Mouse (Mus musculus) heart, adult 8-10 months (tissue): ENCODE data around the gene Krt16. TPM values are rescaled to one million over a fixed set of nuclear protein-coding genes. Genes with fewer than 3 reads are reported as not detected.
"Not testable (repeated sequence)": the region's sequence is repeated elsewhere in the genome, so short reads cannot be mapped to it uniquely, and the experiment has no call there.

Experiments used
- DNase-seq: peaks from one replicate; pipeline ENCODE4 v3.0.0; 2022; ENCODE audit warnings: low spot score
- total RNA-seq, 4 experiments: library from RNA; stranded (reverse); gene quantifications; 2 replicates each; pipeline ENCODE4 v1.2.4; 2022

Krt16 gene
- total RNA-seq, 4 experiments from 2014 or later: not detected

DNA sequence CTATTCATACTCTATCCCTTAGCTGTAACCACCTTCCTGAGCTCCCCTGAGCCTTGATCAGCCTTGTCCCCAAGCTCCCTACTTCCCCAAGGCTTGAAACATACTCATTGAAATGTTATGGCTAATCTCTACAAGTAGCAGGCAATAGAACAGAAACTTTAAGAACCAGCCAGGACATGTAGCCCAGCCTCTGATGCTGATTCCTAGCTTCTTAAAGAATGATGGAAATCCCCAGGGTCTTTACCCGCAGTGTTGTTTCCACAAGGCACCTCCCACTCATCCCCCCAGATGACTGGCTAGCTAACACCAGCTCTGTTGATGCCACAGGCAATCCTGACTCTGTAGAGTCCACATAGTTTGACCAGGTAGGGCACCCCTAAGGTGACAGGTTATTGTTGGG is 9.3 kb upstream of the Krt16 start:
- no peak for DNase-seq

GRCm38 (mm10) chr11:100255514-100255913 is 6.8 kb upstream of the Krt16 start:
- no peak for DNase-seq

- DNase-seq: no peak
Observed at GRCm38 (mm10) chr11:100254360-100255090, 5.8 kb upstream of the Krt16 start.

GRCm38 (mm10) chr11:100246471-100246870 is 2.2 kb downstream of the Krt16 start:
- not testable (repeated sequence) for DNase-seq

- DNase-seq: not testable (repeated sequence)
Observed at GRCm38 (mm10) chr11:100240272-100240671, 8.4 kb downstream of the Krt16 start.

- no peak for DNase-seq
Observed at GRCm38 (mm10) chr11:100221741-100222140, 27.0 kb downstream of the Krt16 start.

DNA sequence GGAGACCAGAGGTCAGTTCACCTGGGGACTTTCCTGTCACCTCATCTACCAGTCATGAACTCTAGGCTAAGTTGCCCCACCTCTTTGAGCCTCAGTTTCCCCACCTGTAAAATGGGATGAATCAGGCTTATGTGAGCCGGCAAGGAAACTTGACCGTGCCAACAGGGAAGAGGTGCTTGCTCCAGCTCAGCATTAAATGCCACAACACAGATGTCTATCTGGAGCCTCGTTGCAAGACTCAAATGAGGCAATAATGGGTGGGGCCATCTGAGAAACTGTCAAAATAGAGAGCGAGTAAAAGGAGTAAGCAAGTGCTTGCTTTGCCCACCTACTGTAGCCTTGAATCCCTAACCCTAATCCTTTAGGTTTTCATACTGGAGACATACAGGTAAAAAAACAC is 29.4 kb downstream of the Krt16 start:
- no peak for DNase-seq

DNA sequence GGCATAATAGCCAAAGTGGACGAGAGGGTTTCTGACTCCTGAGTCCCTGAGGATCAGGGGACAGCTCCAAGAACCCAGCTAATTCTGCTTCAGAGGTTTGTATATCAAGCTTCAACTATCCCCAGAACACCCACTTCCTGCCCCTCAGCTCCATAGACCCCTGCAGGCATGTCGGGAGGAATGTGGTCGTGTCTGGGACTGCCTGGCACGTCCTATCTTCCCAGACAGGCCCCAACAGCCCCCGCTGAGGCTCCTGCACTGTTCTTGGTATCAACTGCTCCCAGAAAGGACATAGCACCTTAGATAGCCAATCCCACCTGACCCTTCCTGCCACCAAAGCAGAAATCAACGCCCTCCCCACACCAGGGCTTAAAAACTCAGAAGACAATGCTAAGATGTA is 40.2 kb downstream of the Krt16 start:
- no peak for DNase-seq

DNA sequence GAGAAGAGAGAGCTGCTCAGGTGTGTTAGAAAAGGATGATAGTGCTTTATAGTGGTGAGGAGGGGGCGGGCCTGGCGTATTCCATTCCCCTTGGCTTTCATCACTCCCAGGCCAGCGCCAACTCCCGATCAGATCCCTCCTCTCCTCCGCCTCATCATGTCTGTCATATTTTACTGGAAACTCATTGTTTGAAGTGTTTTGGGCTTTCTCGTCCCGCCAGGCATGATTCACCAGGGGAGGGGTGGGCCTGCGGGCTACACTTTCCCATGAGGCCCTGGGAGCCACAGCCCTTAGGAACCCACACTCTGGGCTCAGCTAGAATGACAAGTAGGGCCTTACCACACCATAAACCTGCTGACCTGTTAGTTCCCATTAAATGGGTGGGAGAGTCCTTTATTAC is 41.2 kb downstream of the Krt16 start, which contains the start of gene Krt14:
Krt14 (minus strand) TSS at position 51 of the 400 bp plus-strand sequence.
- DNase-seq: no peak

- peak; percentile 6 for DNase-seq
Observed at GRCm38 (mm10) chr11:100203448-100203847, 45.3 kb downstream of the Krt16 start.

DNA sequence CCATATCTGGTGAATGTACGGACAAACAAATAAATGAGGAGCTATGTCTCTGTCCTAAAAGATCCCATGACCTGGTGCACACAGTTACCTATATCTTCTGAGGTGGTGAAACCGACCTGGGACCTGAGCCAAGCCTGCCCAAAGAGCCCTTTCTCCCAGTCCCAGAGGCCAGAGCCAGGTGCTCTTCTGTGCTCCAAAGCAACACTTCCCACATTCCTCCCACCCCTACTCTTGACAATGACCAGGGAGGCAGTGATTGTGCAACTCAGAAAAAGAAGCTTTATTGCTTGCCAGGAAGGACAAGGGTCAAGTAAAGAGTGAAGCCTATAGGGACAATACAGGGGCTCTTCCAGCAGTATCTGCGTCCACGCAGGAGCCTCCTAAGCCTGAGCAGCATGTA is 45.8 kb downstream of the Krt16 start:
- DNase-seq: no peak

DNA sequence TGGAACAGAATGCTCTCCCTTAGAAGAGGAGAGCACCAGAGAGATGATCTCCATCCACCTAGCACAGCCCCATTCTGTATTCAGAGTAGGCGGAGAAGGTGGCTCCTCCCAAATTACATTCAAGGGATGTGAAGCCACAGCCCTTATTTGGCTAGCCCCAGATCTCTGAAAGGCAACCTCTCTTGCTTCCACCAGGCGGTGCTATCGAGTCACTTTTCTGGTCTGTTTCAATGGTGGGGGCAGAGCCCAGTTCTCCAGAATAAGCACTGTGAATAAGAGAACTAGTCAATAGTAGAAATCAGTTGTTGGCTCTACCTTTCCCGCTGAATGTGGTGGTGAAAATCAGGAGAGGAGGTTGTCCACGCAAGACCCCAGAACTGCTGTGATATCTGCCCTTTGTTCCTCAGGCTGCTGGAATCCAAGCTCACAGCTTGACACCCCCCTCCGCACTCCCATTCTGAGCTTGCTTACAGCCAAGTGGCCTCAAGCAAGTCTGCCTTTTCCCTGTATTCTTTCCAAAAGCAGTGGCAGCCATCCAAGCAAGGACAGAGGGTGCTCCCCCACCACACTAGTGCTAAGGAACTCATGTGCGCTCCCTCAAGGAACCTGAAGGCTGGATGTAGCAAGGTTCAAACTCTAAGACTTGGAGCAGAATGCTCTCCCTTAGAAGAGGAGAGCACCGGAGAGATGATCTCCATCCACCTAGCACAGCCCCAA is 48.4 kb downstream of the Krt16 start:
- no peak for DNase-seq

DNA sequence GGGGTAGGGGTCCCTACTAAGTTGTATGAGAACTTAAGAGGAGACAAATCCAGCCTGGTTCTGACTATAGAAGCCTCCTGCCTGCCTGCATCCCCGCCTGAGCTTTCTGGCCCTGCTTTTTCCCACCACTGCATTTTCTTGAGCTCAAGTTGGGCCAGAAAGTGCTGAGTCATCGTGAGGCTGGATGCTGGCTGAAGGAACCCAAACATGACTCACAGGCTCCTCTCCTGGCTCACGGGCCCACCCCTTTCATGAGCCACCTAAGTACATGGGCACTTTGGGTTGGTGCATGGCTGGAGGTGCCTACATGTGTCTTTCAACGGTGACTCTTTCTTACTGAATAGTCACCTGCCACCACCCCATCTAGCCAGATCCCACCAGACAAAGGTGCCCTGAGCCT is 50.0 kb downstream of the Krt16 start:
- DNase-seq: no peak

Other genes with a start within 250 kb of the Krt16 start
- not detected for gene Krt33a, start 232.7 kb downstream of the Krt16 start, total RNA-seq
- not detected for gene Krt33b, start 219.0 kb downstream of the Krt16 start, total RNA-seq
- not detected for gene Krt34, start 207.3 kb downstream of the Krt16 start, total RNA-seq
- gene Krt31, start 198.4 kb downstream of the Krt16 start, total RNA-seq: not detected
- not detected for gene Krt32, start 160.7 kb downstream of the Krt16 start, total RNA-seq
- gene Krt35, start 152.7 kb downstream of the Krt16 start, total RNA-seq: not detected
- not detected for gene Krt36, start 143.3 kb downstream of the Krt16 start, total RNA-seq
- not detected for gene Krt13, start 127.3 kb downstream of the Krt16 start, total RNA-seq
- under 1 TPM in 1 of 4 experiments, not detected in 3; 0.92 TPM for gene Krt15, start 113.0 kb downstream of the Krt16 start, total RNA-seq
- 1 to 10 TPM; 4.6 to 9.6 (median 6.7) TPM for gene Krt19, start 100.2 kb downstream of the Krt16 start, total RNA-seq
- gene Krt9, start 55.7 kb downstream of the Krt16 start, total RNA-seq: not detected
- under 1 TPM in 2 of 4 experiments, not detected in 2; 0.25 to 0.63 TPM for gene Krt14, start 41.4 kb downstream of the Krt16 start, total RNA-seq
- not detected for gene Krt17, start 12.1 kb upstream of the Krt16 start, total RNA-seq
- not detected for gene Krt42, start 21.0 kb upstream of the Krt16 start, total RNA-seq
- gene Eif1, start 71.0 kb upstream of the Krt16 start, total RNA-seq: 1,000 to 10,000 TPM; 1,527 to 1,967 (median 1,680) TPM
- gene Gast, start 85.5 kb upstream of the Krt16 start, total RNA-seq: not detected
- gene Hap1, start 107.2 kb upstream of the Krt16 start, total RNA-seq: 1 to 10 TPM; 1.0 to 2.5 (median 2.0) TPM
- gene Jup, start 148.9 kb upstream of the Krt16 start, total RNA-seq: 100 to 1,000 TPM; 224 to 279 (median 261) TPM
- gene P3h4, start 165.9 kb upstream of the Krt16 start, total RNA-seq: 10 to 100 TPM; 13.7 to 19.4 (median 16.4) TPM
- 10 to 100 TPM in 1 of 4 experiments, 1 to 10 TPM in 3; 9.0 to 11.1 (median 9.0) TPM for gene Fkbp10, start 166.8 kb upstream of the Krt16 start, total RNA-seq
- gene Nt5c3b, start 192.9 kb upstream of the Krt16 start, total RNA-seq: 10 to 100 TPM; 18.8 to 28.0 (median 25.2) TPM
- under 1 TPM; 0.59 to 0.90 (median 0.77) TPM for gene Klhl10, start 193.0 kb upstream of the Krt16 start, total RNA-seq
- 1 to 10 TPM; 5.7 to 6.7 (median 6.4) TPM for gene Klhl11, start 223.8 kb upstream of the Krt16 start, total RNA-seq